Mouse (Mus musculus) right cerebral cortex, postnatal 25 days (tissue): ENCODE data around the gene Smdt1.
A peak's percentile ranks its signal among the peaks of the same experiment; 100 is the strongest.
"Not testable (repeated sequence)": the region's sequence is repeated elsewhere in the genome, so short reads cannot be mapped to it uniquely, and the experiment has no call there.

ENCODE experiments used
- DNase-seq: peaks from one replicate; pipeline ENCODE4 v3.0.0; 2022

The Smdt1 gene

GRCm38 (mm10) chr15:82372446-82372845, 33.7 kb downstream of the Smdt1 start:
- no peak for DNase-seq

- DNase-seq = no peak
These were observed 34.2 kb downstream of the Smdt1 start for GRCm38 (mm10) chr15:82372991-82373390.

GRCm38 (mm10) chr15:82374437-82374836, 35.7 kb downstream of the Smdt1 start:
- DNase-seq = no peak

DNA sequence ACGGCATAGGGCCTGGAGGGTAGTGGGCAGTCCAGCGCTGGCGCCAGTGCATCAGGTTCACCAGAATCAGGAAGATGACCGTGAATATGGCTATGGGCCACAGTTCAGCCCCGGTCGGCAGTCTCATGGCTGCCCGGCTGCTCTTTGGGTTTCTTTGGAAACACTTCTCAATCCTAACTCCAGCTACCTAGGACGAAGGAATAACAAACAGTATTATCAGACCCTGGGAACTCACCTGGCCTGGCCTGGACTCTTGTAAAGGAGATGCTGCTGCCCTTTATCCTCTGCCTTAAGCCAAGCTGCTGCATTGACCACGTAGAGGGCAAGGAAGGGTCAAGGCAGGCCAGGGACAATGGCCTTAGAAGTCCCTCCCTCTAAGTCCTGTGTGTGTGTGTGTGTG, 37.1 kb downstream of the Smdt1 start:
- no peak for DNase-seq

GRCm38 (mm10) chr15:82376393-82377138, 37.8 kb downstream of the Smdt1 start:
- peak; percentile 37 for DNase-seq

DNA sequence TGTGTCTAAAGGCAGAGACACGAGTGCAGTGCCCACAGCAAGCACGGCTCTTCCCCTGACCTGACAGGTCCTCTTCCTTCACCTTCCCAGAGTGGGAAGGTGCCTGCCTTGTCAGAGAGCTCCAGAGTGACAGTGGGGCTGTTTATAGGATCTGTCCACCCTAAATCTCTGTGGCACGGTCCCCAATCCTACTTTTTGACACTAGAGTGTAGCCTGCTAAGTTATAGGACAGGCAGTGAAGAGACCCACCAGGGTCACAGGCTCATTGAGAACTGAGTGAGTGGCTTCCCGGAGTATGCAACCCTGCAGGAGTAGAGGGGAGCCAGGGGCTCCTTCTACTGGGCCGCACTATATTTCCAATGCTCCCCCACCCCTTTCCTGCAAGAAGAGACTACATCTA, 38.9 kb downstream of the Smdt1 start:
- DNase-seq = no peak

DNA sequence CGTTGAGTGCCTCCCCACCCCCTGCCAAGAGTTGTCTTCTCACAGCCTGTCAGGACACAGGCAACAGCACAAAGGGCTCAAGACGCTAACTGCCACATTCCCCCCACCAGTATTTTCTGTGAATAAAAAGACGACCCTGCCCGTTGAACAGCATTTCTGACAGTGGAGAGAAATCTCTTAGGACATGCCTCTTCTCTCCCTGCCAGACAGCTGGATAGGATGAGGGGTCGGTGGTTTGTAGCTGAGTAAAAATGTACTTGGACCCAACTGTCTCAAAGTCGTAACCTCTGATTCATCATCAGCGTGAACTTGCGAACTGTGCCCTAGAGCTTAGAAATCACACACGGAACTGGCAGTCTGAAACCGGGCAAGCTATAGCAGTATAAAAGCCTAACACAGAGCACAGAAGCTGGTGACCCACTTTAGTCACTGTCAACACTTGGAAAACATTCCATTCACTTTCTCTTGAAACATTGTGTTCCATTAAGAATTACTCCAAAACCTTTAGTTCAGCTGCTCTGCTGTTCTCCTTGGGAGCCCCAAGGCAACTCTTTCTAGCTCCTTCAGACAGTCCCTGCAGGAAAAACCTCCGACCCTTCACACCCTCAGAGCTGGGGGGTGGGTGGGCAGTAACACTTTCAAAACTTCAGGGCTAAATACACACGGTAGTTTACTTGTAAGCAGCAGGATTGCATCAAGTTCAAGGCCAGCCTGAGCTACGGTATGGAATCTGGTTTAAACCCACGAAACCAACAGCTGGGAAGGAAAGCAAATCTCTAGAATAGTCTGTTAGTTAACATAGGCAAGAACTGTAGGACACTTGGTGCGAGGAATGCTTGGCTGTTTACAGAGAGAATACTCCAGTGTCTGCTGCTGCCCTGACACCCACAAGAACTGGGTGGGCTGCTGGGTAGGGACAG, 39.8 kb downstream of the Smdt1 start:
- DNase-seq = no peak

GRCm38 (mm10) chr15:82379511-82379870, 40.7 kb downstream of the Smdt1 start:
- DNase-seq = no peak

GRCm38 (mm10) chr15:82379871-82380713, 41.3 kb downstream of the Smdt1 start, which contains the start of gene Cyp2d22:
Gene Cyp2d22, minus strand, starts transcription at chr15:82380260.
- no peak for DNase-seq

GRCm38 (mm10) chr15:82380714-82381062, 41.9 kb downstream of the Smdt1 start:
- DNase-seq = no peak

GRCm38 (mm10) chr15:82382441-82382840, 43.7 kb downstream of the Smdt1 start:
- DNase-seq = no peak

DNA sequence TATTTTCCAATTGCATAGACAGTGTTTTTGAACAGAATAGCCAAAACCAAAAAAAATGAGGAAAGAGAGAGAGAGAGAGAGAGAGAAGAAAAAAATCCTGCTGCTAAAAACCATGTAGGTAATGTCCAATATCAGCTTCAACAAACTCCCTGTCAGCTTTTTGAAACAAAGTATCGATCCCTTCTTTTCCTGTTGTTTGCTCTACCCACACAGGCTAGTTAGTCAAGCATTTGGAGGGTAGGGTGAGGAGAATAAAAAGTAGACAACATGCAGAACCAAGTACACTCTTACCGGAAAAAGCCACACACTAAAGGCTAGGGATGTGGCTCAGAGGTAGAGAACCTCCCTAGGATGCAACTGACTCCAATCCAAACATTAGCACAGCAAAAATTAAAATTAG, 47.0 kb downstream of the Smdt1 start:
- no peak for DNase-seq

- DNase-seq = not testable (repeated sequence)
These were observed 51.2 kb downstream of the Smdt1 start for GRCm38 (mm10) chr15:82389916-82390315.

GRCm38 (mm10) chr15:82393922-82394321, 55.2 kb downstream of the Smdt1 start, which contains the start of gene Cyp2d11:
Gene Cyp2d11, minus strand, starts transcription at chr15:82394022.
- not testable (repeated sequence) for DNase-seq

DNA sequence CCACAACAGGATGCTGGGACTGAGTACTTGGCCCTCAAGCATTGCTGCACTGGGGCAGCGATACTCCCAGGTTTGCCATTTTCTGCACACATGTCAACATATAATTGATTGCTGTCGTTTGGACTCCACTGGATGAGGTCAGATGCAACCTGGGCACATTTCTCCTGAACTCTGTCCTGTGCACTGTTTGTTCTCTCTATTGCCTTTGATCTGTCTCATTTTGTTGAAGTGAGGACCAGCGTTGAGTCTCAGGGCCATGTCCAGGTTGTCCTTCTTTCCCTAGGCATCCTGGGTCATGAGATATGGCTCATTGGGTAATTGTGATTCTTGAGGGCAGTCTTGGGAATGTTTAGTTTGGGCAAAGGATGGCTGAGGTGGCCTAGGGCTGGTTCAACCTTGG, 57.2 kb downstream of the Smdt1 start:
- DNase-seq = not testable (repeated sequence)
